Mouse (Mus musculus) naive thymus-derived CD4-positive, alpha-beta T cell, adult 2 months (primary cell): ENCODE results near the gene Slc1a3.

ENCODE experiments used
- DNase-seq: peaks from one replicate; pipeline ENCODE4 v3.0.0-alpha.2; 2011; ENCODE audit warnings: low read depth

Gene Slc1a3

DNA sequence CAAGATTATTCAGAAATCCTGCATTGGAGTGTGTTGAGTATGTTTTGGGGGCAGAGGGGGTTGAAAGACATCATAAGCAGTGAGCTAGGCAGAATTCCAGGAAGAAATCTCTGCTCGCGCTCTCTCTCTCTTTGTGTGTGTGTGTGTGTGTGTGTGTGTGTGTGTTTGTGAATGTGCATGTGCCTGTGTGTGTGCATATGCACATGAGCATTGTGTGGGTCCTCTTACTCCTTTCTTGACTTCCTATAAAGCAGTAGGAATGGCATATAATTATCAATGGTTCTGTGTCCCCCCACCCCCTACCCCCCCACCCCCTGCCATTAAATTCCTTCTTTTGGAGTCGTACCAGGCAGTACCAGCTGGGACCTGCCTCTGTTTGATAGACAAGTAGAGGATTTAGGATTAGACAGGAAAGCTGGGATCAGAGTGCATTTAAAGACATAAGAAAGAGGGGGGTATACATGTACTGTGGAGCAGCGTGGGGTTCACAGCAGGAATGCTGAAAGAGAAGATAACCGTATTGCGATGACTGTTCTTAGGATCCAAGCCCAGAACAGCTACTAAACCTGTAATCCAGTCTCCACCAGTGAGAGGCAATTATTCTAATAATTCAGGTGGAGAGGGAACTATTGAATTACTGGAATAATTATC is 104.9 kb downstream of the Slc1a3 start:
- no peak for DNase-seq

DNA sequence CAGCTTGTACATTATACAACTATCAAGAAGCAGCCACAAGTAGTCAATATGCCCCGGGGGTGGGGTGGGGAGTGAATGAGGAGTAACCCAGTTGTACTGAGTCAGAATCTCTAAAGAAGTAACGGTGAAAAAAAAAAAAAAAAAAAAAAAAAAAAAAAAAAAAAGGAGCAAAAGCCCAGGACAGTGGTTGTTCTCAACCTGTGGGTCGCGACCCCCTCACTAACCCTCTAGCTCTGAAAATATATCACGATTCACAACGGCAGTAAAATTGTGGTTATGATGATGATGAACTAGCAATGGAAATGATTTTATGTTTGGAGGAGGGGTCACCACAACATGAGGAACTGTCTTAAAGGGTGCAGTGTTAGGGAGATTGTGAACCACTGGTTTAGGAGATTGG is 108.2 kb downstream of the Slc1a3 start:
- no peak for DNase-seq

DNA sequence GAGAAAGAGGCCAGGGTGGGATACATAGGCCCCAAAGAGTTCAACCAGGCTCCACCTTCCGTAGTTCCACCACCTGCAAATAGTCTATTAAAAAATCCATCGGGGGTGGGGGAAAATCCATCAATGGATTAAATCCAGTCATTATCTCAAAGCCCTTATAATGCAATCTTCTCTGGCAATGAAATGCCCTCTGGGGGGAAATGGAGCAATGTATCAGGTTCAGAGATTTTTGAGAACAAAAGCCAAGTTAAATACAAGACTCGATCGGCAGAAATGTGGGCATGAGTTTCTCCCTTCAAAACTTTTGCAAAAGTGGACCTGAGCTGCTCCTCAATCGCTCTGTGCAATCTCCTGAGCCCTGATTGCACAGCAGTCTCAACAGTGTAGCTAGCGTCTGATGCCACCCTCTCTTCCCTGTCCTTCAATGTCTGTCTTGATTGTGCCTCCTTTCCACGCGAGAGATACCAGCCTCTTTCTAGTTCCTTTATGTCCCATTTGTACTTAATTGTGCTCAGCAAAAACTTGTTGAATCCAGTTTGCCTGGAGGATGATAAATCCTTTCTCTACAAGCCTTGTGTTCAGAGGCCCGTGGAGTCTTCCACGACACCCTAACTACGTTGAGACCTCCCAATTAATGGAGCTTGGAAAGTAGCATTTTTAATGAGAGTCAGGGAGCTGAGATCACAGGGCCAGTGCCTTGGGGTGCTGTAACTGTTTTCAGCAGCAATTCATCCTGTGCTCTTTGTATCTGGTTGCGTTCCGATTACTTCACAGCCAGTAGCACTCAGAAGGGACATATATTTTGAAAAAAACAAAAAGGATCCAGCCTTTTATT is 109.0 kb downstream of the Slc1a3 start:
- DNase-seq, result no peak

GRCm38 (mm10) chr15:8596375-8596900 is 114.1 kb downstream of the Slc1a3 start:
- DNase-seq, result no peak

- no peak for DNase-seq
Measured at GRCm38 (mm10) chr15:8595226-8595625, 115.3 kb downstream of the Slc1a3 start.

DNA sequence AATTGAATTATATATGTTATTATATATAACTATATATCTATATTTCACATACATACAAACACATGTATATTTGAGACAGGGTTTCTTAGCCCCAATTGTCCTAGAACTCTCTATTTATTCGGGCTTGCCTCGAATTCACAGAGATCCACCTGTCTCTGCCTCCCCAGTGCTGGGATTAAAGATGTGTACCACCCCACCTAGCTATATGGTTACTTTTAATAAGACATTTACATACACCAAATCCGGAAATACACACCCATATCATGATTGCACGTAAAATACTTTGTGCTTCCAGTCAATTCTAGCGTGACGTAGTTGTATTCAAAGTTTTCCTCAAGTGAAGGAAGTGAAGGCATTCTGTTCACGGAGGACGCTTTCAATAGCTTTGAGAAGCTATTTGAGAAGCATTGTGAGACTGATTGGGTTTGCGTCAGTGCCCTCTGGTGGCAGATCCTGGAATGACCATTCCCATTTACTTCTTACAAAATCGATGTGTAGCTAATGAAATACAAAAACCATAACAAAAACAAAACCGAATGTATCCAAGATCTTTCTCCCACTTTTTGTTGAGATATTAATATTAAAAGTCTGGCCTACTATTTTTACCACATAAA is 121.0 kb downstream of the Slc1a3 start:
- peak; percentile 93 for DNase-seq

GRCm38 (mm10) chr15:8588065-8588464 is 122.5 kb downstream of the Slc1a3 start:
- DNase-seq, result no peak

DNA sequence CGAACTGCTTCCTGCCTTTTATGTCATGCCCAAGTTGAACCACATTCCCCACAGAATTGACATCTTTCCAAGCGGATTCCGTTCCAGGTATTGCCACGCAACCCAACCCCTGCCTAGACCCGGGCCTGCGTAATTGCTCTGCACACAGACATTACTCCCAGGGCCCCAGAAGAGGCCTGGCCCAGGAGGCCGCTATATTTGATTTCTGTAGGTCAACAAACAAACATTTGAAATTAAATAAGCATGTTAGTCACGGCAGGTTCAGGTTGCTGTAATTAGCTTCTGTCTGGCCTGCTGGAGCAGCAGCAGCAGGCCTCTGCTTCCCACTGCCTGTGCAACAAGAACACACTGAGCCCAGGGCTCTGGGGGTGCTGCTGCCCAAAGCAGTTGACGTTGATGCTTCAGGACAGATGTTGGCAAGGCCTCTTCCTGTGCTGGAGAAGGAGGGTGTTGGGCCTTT is 123.7 kb downstream of the Slc1a3 start:
- DNase-seq, result no peak
